Mouse (Mus musculus): Measurements from ENCODE around the gene Cnn3.
A peak's percentile ranks its signal among the peaks of the same experiment; 100 is the strongest.

Gene Cnn3

DNA sequence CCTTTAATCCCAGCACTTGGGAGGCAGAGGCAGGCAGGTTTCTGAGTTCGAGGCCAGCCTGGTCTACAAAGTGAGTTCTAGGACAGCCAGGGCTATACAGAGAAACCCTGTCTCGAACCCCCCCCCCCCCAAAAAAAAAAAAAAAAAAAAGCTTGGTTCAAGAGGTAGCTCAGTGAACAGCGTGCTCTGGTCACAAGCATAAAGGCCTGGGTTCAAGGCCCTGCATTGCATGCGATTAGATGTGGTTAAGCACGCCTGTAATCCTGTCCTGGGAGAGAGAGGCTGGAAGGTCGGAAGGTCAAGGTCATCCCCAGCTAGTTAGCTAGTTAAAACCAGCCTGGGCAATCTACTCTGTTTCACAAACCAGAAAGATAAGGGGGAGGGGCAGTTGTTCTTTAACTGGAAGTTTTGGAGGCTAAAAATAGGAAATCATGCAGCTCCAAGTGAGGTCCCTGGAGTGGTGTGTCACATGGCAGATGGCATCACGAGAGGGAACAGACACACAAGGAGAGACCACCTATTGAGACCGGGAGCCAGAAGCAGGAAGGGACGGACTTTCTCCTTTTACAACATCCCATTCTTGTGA, 7.4 kb upstream of the Cnn3 start:
- DNase-seq (ENCODE audit: low spot score): no peak

DNA sequence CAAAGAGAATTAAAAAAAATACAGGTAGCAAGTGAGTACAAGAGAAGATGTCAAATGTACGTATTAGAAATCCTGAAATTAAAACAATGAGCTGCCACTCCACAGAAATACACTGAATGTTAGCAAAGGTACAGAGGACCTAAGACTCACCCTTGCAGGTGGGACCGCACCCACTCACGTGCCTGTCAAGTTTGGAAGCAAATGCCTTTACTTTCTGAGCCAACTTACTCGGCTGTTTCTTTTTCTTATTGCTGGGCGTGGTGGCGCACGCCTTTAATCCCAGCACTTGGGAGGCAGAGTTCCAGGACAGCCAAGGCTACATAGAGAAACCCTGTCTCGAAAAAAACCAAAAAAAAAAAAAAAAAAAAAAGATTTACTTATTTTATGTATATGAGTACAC, 3.9 kb upstream of the Cnn3 start:
- DNase-seq (ENCODE audit: low spot score): no peak

DNA sequence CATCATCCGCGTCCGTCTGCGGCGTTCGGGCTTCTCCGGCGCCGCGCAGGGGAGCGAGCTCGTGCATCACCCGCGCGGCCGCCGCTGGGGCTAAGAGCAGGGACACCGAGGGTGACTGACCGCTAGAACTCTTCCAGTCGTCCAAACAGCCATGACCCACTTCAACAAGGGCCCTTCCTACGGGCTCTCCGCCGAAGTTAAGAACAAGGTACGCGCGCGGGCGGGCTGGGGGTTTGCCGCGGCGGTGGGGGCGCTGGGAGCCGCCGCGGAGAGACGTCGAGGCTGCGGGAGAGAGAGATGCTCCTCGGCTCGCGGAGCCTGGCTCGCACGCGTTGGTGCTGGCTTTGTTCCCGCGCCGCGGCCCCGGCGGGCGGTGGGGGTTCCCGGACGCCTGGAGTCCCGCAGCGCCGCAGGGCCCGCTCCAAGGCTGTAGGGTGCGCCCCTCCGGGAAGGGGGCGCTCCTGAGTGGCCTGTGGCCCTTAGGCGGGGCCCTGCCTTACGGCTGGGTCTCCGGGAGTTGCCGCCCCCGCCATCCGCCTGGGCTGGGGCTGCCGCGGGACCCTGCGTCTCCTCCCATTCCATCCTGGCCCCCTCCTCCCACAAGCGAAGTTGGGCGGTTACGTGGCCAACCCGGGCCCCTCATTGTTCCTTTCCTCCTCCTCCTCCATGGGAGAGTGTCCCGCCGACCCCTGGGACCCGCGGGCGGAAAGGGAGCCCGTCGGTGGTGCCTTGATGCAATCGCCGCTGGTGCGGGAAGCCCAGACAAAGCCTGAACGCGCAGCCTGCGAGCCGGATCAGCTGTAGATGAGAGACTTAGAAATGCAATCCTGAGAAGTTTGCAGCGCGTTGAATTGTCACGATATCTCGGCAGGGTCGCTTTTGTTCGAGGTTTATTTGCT, 573 bp downstream of the Cnn3 start:
- peak; percentile 64 for DNase-seq (ENCODE audit: low spot score)

DNA sequence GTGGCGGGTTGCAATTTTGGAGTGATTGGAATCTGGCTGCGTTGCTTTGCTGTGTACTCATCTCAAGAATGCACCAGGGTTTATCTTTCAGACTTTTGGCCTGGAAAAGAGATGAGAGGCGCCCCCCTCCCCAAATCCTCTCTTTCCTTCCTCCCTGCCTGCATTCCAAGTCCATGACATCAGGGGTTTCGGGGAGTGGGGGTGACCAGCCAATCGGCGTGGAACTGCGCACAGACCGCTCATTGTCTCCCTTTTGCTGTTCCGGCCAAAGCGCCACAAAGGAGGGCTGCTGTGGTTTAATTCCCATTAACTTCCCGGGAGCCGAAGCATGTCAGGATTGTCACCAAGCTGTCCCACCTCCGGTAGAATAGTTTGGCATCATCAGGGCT, 1.2 kb downstream of the Cnn3 start:
- peak; percentile 40 for DNase-seq (ENCODE audit: low spot score)

DNA sequence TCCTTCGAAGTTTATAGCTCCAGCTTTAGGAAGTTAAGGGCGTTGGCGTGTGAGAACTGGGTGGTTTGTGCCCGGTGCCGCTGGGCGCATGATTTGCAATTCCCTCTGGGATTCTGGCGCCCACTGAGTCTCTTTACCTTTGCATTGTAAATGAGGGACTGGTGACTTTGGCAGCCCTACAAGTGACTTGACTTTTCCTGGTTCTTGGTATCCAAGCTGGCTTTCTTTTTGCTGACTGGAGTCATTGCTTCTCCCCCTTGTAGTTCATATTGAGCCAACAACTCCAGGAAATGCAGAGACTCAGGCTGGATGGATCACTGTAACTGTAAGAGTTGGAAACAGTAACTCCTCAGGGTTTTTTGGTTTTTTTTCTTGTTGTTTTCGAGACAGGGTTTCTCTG, 1.9 kb downstream of the Cnn3 start:
- DNase-seq (ENCODE audit: low spot score): no peak

DNA sequence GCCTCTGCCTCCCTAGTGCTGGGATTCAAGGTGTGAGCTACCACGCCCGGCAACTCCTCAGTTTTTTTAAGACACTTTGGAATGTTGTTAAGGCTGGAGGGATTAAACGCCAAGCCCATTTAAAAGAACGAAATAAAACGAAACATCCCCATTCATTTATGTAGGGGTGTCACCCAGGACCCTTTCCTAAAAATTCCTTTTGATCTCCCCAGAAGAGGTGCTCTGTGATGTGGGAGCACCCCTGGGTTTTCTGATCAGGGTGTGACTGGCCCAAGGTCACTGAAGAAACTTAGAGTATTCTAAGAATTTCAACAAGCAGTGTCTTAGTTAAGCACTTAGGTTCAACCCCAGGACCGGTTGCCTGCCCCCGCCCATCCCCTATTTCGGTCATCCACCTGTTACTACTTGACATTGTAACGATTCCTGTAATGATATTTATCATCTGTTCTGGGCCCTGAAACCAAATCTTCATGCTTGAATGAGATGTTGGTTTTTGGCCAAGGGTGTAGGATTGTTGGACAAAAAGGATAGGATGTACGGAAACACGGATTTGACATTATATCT, 2.5 kb downstream of the Cnn3 start:
- no peak for DNase-seq (ENCODE audit: low spot score)

DNA sequence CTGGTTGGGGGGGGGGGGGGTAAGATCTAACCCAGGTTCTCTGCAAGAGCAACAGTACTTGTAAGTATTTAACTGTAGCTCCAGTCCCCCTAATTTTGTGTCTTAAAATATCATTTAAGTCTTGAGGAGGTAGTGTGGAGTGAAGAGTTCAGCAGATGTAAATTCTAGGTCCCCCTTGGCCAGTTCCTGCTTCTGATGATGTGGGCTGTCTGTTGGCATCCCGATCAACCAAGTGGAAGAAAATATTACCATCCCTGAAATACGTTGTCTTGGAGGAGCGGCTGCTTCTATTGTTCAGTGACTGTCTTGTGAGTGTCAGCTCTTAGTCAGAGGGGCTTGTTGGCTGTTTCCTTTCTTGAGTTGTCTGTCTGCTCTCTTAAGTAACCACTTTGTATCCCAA, 3.2 kb downstream of the Cnn3 start:
- DNase-seq (ENCODE audit: low spot score): no peak

DNA sequence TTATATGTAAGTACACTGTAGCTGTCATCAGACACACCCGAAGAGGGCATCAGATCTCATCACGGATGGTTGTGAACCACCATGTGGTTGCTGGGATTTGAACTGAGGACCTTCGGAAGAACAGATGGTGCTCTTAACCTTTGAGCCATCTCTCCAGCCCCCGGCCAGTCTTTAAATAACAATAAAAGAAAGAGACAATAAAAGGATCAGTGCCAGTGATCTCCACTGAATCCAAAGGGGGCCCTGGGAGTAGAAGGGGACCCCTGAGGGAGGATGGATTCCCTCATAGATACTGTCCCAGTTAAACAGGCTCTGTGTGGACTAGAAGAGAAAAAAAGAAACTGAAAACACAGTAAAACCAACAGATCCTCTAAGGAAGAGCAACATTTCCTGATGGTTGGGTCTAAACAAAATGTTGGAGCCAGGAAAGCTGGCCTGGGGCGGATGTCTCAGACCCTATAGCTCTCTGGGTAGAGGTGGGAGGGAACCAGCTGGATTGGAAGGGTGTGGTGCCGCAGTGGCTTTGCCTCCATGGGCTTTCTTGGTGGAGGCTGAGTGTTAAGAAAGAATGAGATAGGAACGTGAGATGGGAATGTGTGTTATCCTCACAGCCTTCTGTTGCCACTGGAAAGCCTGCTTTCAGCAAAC, 4.1 kb downstream of the Cnn3 start:
- DNase-seq (ENCODE audit: low spot score): no peak

DNA sequence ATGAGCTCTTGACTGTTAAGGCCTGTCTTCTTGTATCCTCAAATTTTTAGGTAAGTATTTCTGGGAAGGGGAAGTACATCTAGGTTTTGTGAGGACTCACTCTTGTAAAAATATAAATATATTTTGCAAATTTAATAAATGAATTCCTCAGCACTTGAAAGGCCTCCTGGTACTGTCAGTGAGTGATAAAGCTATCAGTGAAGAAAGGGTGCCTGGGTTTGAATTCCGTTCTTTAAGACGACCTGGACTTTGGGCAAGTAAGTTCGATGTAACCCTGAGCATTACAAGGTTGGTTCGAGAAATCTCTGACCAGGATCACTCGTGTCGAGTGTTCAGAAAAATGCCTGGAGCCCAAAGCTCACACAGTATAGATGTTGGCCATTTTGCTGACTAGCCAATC, 7.1 kb downstream of the Cnn3 start:
- no peak for DNase-seq (ENCODE audit: low spot score)

DNA sequence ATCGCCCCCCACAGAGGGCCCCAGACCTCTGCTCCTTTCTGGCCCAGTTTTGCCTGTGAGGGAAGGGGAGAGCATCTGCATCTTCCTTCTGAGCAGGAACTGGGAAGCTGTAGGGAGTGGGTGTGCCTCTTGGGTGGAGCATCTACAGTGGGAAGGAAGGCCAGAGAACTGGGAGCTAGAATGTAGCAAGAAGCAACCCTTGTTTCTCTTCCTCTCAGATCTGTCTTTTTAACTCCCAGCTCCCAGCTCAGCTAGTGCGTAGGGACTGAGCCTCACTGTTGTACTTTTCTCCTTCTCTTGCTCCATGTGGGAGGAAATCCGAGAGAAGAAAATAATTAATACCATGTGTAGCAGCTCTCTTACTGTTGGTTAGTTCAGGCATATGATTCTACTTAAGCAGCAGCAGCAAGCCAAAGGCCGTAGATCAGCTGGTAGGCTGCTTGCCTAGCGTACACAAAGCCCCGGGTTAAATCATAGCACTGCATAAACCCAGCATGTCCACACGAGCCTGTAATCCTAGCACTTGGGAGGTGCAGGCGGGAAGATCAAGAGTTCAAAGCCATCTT, 7.8 kb downstream of the Cnn3 start:
- DNase-seq (ENCODE audit: low spot score): no peak

DNA sequence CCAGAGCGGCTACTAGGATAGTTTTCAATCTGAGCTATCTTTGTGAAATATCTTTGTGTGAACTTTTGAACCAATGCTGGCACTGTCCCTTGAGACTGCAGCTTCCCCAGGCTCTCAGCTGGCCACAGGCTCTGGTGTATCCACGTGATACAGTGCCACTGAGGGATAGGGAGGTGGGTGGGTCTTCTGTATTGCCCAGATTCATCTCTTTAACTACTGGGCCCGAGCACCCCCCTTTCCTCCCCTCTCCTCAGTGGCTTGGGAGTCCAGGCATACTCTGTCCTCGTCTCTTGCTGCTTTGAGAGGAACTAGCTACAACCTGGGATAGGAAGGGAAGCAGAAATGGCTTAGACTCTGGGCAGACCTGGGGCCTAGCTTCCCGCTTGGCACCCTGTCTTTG, 9.0 kb downstream of the Cnn3 start:
- no peak for DNase-seq (ENCODE audit: low spot score)

DNA sequence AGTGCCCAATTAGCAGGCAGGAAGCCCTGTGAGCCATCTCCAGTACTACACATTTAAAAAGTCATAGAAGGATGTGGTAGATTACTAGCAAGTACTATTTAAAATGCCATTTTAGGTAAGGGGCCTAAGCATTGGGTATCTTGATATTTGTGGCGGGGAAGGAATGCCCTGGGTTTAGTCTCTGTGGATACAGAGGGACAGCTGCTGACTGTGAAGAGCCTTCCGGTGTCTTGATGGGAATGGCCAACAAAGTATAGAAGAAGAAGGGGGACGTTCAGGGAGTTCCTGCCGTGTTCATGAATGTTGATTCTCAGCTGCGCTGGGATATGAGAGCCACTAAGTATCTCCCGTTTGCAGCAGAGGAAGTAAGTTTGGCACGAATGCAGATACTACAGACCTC, 10.8 kb downstream of the Cnn3 start:
- no peak for DNase-seq (ENCODE audit: low spot score)

DNA sequence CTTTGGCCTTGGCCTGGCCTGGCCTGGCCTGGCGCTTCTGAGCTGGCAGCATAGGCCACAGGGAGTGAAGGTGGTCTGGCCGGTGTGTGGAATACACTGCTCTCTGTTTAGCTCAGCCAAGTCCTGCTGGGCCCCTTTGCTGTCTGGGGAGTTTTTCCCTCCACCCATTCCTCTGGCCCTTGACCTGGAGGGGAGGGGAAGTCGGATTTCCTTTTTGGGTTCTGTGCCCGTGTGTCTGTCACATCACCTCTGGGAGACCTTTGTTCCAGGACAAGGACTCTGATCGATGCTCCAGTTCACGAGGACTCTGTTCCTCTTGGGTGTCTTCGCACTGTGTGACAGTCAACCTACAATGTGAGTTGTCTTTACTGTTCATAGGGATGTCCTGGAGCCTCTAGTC, 11.7 kb downstream of the Cnn3 start:
- no peak for DNase-seq (ENCODE audit: low spot score)

DNA sequence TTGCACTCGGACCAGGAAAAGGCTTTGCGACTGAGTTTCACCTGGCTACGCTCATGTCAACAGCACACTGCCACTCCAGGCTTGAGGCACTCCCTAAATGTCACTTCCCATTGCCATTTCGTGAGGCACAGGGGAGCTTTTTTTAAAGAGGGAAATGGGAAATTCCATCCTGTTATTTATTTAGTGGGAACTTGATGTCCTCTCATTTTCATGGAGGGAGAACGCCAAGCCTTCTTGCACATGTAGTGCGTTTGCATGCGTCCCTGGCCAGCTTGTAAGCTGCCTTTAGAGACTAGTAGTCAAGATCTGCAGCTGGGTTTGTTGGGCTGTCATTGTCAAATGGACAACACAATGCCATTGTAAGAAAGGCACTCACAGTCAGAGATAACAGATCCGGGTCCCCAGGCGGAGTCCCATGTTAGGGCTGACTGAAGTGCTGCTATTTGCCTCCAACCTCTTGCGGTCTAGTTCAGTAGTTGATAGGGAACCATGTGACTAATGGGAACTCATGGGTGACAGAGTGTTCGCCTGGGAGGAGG, 13.4 kb downstream of the Cnn3 start:
- no peak for DNase-seq (ENCODE audit: low spot score)

DNA sequence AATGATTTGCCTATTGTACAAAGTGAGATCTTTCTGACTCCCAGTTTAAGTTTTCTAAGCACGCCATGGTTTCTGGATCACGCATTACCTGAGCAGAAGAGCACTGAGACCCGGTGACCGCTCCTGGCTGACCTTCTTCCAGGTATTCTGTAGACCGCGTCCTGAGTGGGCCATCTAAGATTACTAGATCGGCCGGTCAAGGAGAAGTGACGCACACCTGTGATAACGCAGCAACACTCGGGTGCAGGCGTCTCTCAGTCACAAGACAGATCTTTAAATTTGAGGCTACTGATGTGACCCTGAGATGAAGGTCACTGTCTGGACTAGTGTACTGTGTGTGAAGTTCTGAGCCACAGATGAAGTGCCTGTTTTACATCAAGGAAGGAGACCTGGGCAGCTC, 15.2 kb downstream of the Cnn3 start:
- DNase-seq (ENCODE audit: low spot score): no peak

DNA sequence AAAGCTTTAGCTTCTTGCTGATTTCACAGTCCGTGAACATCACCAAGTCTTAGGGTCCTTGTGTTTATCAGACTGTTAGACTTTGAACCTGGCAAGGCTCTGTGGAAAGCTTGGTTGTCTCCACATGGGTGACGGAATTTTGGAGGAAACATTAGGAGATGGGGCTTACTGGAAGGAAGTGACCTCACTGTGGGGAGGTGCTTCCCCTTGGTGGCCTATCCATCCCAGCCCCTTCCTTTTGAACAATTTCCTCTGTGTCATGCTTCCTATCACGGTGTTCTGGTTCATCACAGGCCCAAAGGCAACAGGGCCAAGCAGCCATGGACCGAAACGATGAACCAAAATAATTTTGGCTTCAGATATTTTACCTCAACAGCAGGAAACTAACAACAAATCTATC, 16.0 kb downstream of the Cnn3 start:
- DNase-seq (ENCODE audit: low spot score): no peak

DNA sequence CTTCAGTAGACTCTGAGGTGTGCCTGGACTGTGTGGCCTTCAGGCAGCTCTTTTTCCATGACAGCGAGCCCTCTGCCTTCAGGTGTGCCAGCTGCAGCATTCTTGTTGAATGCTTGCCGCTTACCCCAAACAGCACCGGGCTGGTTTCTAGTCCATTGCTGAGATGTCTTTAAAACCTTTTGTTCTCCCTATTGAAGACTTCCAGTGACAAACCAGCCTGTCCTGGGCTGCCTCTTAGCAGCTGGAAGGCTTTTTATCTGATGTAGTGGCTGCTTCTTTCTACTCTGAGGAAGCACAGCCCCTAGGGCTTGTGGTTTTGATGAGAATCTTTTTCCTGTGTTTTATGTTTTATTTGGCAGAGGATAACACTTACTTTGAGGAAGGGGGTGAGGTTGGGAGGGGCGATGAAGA, 17.6 kb downstream of the Cnn3 start:
- DNase-seq (ENCODE audit: low spot score): no peak

DNA sequence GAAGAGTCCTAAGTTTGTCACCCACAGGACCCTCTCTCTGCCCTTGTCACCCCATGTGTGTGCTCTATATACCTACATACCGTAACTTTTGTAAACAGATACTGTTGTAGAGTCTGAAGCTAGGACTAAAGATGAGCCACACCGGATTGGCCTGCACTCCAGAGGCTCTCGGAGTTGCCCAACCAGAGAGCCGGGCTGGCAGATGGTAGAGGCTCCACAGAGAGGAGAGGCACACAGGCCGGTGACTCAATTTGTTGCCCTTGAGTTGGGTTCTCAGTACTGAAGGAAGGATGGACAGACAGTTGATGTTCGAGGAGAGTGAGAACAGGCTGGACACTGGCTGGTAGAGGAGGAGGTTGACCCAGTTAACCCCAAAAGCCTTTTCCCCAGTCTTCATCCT, 18.1 kb downstream of the Cnn3 start:
- no peak for DNase-seq (ENCODE audit: low spot score)

DNA sequence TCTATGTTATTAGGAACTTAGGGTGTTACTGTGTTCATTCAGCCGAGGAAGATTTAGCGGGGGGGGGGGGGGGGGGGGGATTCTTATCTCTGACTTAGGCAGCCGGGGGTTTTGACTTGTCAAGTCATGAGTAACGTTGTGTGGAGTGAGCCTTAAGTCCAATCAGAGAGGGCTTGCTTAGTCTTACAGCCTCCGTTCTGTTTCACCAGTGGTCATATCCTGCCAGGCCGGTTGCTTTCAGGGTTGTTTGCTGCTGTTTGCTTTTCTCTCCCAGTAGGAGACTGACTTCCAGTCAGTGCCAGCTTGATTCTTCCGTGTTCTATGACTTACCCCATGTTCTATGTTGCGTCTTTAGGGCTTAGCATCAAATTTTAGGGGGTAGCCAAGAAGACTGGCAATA, 20.2 kb downstream of the Cnn3 start:
- no peak for DNase-seq (ENCODE audit: low spot score)

DNA sequence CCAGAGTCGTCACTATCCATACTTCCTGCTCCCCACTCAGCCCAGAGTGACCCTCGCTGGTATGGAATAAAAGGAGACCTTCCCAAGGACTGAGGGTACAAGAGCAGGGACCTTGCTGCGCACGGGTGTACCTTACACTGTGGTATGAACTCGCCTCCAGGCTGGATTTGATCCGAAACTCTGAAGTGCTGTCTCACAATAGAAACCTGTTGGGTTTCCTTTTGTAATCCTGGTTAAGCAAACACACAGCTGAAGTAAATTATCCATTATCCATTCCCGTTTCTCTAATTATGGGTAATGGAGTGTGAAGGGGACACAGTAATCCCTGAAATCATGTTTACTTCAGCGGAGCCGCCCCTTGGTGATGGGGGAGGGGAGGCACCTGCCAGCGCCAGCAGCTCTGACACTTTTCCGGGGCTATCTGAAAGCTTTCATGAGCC, 21.8 kb downstream of the Cnn3 start:
- no peak for DNase-seq (ENCODE audit: low spot score)

DNA sequence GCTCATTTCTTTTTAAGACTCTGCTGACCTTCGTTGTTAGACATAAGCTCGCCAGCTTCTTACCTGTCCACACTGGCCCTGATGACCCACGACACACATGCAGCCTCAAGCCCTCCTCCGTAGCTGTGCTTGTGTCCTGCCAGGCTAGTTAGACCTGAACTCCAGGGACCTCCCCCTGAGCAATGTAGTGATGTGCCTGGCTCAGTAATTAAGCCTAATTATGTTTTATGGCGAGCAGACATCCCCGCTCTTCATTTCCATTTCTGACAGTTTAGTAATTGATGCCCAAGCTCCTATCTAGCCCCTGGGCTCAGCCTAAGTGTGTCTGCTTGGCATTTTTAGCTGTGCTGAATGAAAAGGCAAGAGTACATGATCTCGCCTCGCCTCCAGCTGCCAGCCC, 22.3 kb downstream of the Cnn3 start:
- no peak for DNase-seq (ENCODE audit: low spot score)

DNA sequence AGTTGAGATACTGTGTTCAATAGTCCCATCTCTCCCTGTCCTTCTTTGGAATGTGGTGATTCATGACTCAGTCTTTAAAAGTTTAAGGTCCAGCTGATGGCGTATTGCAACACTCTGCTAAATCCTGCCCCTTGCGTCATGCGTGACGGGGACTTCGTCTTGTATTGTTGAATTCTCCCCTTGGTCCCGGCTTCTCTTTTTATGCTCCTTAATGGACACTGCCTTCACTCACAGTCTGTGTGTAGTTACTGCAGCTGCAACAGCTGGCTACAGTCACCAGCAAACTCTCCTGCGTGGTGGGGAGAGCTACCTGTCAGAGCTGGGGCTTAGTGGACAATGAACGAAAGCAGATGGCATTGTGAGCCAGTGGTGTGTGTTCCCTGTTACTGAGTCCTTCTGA, 23.2 kb downstream of the Cnn3 start:
- DNase-seq (ENCODE audit: low spot score): no peak
